Mouse (Mus musculus) neural tube, embryonic 10.5 days (tissue): ENCODE data around the gene 6430548M08Rik.

Experiments used
- DNase-seq: peaks from one replicate; pipeline ENCODE4 v3.0.0-alpha.2; 2017; ENCODE audit warnings: low spot score; ENCODE audit errors: extremely low spot score

6430548M08Rik gene

GRCm38 (mm10) chr8:120104721-120105272 is 9.2 kb upstream of the 6430548M08Rik start:
- no peak for DNase-seq

- no peak for DNase-seq
Measured at GRCm38 (mm10) chr8:120109149-120109548, 4.8 kb upstream of the 6430548M08Rik start.

GRCm38 (mm10) chr8:120110966-120111365 is 3.0 kb upstream of the 6430548M08Rik start:
- DNase-seq = no peak

- no peak for DNase-seq
Measured at GRCm38 (mm10) chr8:120111382-120111781, 2.6 kb upstream of the 6430548M08Rik start.

- no peak for DNase-seq
Measured at GRCm38 (mm10) chr8:120112535-120112934, 1.4 kb upstream of the 6430548M08Rik start.

- no peak for DNase-seq
Measured at GRCm38 (mm10) chr8:120113306-120113705, 646 bp upstream of the 6430548M08Rik start.

- no peak for DNase-seq
Measured at GRCm38 (mm10) chr8:120114315-120114841, 426 bp downstream of the 6430548M08Rik start.

- DNase-seq = no peak
Measured at GRCm38 (mm10) chr8:120116600-120116999, 2.6 kb downstream of the 6430548M08Rik start.

- no peak for DNase-seq
Measured at GRCm38 (mm10) chr8:120118162-120118561, 4.2 kb downstream of the 6430548M08Rik start.

GRCm38 (mm10) chr8:120118847-120119246 is 4.9 kb downstream of the 6430548M08Rik start:
- no peak for DNase-seq

- DNase-seq = no peak
Measured at GRCm38 (mm10) chr8:120119429-120119828, 5.5 kb downstream of the 6430548M08Rik start.

- no peak for DNase-seq
Measured at GRCm38 (mm10) chr8:120119931-120120330, 6.0 kb downstream of the 6430548M08Rik start.

- DNase-seq = no peak
Measured at GRCm38 (mm10) chr8:120120951-120121350, 7.0 kb downstream of the 6430548M08Rik start.

GRCm38 (mm10) chr8:120124261-120124660 is 10.3 kb downstream of the 6430548M08Rik start:
- no peak for DNase-seq

GRCm38 (mm10) chr8:120124836-120125389 is 11.0 kb downstream of the 6430548M08Rik start:
- no peak for DNase-seq

GRCm38 (mm10) chr8:120126357-120127161 is 12.6 kb downstream of the 6430548M08Rik start:
- DNase-seq = no peak

- DNase-seq = no peak
Measured at GRCm38 (mm10) chr8:120129547-120129946, 15.6 kb downstream of the 6430548M08Rik start.

GRCm38 (mm10) chr8:120131158-120131557 is 17.2 kb downstream of the 6430548M08Rik start:
- no peak for DNase-seq

GRCm38 (mm10) chr8:120133169-120133568 is 19.2 kb downstream of the 6430548M08Rik start:
- no peak for DNase-seq

GRCm38 (mm10) chr8:120135687-120136086 is 21.7 kb downstream of the 6430548M08Rik start:
- no peak for DNase-seq

- no peak for DNase-seq
Measured at GRCm38 (mm10) chr8:120136618-120137017, 22.7 kb downstream of the 6430548M08Rik start.

GRCm38 (mm10) chr8:120138958-120139357 is 25.0 kb downstream of the 6430548M08Rik start:
- DNase-seq = no peak
